Mouse (Mus musculus) ovary, adult 18-20 months (tissue): ENCODE measurements around the gene Cdh1.
A peak's percentile ranks its signal among the peaks of the same experiment; 100 is the strongest.
"Not testable (repeated sequence)": the region's sequence is repeated elsewhere in the genome, so short reads cannot be mapped to it uniquely, and the experiment has no call there.

Source experiments
- DNase-seq: peaks from one replicate; pipeline ENCODE4 v3.0.0; 2022; ENCODE audit warnings: low spot score, mixed read lengths

The Cdh1 gene

DNA sequence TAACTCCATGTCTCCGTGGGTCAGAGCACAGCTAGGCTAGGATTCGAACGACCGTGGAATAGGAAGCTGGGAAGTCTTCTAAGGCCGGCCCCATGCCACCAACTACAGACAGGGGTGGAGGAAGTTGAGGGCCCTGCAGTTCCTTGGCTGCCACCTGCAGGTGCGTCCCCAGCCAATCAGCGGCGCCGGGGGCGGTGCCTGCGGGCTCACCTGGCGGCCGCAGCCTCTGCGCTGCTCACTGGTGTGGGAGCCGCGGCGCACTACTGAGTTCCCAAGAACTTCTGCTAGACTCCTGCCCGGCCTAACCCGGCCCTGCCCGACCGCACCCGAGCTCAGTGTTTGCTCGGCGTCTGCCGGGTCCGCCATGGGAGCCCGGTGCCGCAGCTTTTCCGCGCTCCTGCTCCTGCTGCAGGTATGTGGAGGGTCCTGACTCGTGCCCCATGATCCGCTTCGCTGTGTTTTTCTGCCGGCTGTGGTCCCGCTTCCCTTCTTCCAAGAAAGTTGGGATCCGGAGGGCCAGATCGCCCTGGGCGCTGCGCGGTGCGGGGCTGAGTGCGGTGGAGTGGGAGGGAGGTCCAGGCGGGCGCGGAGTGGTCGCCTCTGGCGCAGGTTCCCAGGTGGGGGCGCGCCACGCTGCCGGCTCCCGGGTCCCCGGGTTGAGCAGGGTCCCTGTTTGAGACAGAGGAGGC, at the start of gene Cdh1:
TSS of gene Cdh1 (plus strand) at position 221 of the 689 bp plus-strand sequence.
- peak; percentile 51 for DNase-seq

DNA sequence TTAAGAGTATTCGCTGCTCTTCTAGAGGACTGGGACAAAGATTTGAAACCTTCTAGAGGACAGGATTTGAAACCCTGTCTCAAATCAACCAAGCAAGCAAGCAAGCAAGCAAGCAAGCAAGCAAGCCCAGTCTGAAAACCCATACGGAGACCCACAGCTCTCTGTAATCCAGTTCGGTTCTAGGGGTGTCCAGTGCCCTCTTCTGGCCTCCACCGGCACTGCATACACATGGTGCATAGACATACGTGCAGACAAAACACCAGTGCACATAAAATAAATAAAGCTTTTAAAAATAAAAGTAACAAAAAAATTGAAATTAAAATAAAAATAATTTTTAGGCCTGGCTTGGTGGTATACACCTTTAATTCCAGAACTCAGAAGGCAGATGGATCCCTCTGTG, 49.1 kb upstream of the Cdh1 start:
- DNase-seq = no peak

DNA sequence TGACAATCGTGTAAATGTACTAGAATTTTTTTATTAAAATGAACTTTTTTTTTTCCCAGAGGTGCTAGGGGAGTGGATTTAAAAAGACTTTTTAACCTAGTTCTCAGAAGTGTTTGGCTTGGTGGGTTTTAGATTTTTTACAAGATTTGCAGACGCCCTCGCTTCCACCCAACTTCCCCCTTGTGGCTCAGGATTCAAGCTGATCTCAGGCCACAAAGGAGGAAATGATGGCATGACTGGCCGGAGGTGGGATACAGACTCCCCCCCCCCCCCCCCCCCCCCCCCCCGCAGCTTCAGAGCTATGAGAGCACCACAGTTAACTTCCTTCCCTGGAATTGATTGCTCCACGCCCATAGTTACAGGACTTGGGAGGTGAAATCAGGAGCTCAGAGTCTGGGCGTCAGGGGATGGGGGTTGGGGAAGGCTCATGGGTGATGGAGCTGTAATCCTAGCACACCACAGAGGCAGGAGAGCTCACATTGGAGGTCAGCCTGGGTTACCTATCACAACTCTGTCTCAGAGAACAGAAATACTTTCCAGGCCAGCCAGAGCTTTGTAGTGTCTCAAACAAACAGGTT, 47.0 kb upstream of the Cdh1 start:
- no peak for DNase-seq

DNA sequence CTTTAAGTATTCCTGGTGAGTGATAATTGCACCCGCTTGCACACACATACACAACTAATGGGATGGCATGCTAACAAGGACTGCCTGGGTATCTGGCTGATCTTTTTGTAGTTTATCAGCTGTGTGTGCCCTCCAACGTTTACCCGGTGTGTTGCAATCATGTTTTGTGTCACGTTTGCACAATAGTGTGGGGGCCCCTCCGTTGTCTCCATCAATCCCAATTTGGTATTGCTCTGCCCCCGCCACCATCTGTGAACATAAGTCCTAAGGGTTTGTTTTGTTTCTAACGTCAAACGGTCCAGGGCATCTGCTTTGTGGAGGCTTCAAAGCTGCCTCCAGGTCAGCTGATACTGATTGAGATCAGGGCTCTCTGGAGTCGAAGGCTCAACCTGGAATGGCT, 43.3 kb upstream of the Cdh1 start:
- no peak for DNase-seq

DNA sequence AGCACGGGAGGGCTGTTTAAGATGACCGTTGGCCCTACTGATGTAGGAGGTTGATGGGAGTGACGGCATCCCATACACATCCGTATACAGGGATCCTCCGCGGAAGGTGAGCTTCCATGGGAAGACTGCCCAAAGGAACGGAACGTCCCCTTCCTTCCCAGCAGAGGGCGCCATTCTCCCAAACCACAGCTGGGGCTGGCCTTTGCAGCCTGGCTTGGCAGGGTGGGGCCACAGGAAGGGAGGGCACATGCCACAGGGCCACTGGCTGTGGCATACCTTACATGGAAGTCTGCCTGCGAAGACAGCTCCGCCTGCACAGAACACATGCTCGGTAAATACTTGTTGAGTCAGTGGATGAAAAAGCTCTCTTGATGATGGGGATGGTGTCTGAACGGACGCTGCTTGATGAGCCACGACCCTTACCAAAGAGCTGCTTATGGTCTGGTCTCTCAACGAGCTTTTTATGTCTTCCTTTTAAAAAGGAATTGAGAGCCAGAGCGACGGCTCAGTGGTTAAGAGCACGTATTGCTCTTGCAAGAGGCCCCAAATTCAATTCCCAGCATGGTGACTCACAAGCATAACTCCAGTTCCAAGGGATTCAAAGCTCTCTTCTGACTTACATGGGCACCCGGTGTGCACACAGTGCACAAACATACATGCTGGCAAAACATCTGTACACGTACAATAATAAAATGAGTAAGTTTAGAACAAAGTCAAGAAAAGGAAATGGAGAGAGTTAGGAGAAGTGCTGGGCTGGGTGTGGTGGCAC, 41.9 kb upstream of the Cdh1 start:
- DNase-seq = peak; percentile 60

DNA sequence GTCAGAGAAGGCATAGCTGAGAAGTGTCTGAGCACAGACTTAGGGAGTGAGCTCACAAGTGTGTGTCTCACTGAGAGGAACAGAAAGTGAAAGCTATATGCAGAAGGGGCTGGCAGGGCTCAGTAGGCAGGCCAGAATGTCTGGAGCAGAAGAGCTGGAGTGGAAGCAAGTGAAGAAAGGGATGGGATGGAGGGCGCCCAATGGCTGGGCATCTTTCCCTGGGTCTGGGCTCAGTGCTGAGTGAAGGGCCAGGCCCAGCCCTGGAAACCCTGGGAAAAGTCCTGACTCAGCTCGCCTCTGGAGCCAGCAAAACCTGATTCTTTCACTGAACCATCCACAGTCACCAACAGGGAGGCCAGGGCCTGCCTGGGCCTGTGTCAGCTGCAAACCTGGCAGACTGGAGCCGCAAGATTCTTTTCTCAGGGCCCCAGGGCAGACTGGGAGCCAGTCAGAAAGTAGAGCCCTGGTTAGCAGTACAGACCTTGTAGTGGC, 39.4 kb upstream of the Cdh1 start:
- DNase-seq = no peak

DNA sequence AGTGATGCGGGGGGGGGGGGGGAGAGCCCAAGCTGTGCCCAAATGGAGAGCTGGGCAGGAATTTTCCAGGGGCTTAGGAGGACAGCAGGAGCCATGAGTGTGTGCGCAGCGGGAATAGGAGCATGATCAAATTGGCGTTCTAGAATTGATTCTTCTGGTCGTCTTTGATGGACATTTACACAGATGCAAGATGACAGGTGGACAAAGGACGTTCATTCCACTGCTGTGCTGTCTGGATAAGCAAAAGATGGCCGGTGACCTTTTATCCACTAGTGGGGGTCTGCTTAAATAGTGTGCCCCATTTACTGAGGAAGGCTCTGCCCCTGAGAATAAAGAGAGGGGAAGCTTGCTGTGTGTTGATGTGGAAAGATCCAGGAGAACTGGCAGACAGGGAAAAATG, 34.1 kb upstream of the Cdh1 start:
- DNase-seq = no peak

DNA sequence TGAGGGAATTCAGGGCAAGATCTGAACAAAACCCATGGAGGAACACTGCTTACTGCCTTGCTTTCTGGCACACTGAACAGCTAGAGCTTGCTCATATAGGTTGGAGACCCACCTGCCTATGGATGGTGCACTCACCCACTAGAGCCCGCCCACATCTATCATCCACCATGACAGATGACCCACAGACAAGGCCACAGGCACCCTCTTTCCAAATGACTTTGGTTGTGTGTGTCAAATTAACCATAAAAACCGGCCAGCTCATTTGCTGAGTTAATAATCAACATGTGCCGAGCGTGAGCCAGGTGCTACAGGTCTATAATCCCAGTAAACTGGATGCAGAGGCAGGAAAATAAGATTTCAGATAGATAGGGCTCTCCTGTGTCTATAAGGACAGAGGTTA, 32.8 kb upstream of the Cdh1 start:
- DNase-seq = no peak

DNA sequence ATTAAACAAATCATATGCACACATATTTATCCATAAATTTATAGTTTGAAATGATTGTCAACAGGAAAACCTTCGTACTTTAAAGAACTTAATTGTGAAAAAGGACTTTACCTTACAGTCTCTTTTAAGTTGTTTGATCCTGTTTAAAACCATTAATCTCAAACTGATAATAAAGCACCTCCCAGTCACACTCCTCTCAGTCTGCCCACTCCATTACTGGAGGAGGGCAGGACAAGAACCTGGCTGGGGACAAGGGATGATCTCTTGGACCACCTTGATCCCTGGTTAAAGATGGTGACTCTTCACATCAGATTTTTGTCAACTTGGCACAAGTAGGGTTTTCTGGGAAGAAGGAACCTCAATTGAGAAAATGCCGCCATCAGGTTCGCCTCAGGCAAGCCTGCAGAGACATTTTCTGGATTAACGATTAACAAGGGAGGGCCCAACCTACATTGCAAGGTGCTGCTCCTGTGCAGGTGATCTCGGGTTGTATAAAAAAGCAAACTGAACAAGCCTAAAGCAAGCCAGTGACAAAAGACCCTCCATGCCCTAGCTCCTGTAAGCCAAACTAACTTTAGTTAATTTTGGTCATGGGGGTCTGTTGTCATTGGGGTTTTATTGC, 31.5 kb upstream of the Cdh1 start:
- DNase-seq = no peak

DNA sequence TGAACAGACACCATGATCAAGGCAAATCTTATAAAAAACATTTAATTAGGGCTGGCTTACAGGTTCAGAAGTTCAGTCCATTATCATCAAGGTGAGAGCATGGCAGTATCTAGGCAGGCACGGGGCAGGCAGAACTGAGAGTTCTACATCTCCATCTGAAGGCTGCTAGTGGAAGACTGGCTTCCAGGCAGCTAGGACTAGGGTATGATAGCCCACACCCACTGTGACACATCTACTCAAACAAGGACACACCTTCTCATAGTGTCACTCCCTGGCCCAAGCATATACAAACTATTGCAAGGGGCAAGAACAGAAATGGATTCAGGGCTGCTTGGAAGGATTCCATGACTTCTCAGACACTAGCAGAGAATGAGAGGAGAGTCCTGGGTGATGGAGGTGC, 31.0 kb upstream of the Cdh1 start:
- DNase-seq = not testable (repeated sequence)

DNA sequence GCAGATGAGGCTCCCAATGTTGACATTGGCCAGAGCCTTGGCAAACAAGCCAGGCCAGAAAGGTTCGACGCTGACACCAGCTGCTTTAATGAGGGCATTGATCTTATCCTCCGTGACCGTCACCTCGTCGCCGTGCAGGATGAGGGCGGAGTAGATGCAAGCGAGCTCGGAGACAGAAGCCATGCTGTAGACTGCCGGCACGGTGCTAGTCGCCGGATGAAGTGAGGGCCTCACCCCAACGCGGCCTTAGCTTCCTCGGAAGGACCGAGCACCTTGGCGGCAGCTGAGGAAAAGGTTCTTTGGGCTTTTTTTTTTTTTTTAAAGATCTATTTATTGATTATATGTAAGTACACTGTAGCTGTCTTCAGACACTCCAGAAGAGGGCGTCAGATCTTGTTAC, 30.0 kb upstream of the Cdh1 start, which contains the start of gene Gm10073:
TSS of gene Gm10073 (minus strand) at position 294 of the 400 bp plus-strand sequence.
- DNase-seq = not testable (repeated sequence)

DNA sequence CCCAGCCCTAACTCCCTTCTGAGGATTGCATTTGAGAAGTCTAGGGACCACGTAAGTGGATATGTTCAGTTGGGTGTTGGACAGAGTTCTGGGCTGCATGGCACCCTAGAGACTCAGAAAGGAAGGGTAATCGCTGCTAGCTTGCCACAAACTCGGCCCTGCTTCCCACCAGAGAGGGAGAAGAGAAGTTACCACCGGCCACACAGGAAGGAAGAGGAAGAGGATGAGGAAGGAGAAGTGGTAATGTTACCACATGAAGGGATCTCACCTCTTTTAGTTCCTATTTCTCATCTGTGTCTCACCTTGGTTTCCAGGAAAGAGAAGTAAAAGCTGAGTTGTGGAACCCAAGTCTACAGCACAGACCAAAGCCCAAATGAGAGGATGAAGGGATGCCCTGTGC, 28.9 kb upstream of the Cdh1 start:
- DNase-seq = no peak

DNA sequence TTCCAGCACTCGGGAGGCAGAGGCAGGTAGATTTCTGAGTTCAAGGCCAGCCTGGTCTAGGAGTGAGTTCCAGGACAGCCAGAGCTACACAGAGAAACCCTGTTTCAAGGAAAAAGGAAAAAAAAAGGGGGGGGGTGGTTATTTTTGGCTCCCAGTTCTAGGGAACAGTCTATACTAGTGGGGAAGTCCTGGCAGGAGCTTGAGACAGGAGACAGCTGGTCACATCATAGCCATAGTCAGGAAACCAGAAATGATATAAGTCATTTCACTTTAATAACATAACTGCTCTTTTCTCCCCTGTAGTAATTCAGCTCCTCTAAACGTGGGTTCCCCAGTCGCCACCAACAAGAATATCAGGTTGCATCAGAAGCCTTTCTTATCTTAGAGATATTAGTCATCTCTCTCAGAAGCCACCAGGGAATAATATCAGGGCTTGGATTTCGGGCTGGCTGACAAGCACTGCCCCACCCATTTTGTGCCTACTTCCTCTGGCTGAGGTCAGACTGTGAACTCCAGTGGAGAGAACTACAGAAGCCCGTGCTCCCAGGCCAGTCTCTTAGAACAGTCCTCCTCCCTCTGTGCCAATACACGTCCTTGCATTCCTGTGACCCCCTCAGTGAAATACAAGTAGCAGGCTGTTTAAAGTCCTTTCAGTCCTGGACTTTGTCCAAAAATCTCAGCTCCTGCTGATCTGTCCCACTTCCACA, 26.1 kb upstream of the Cdh1 start:
- no peak for DNase-seq

DNA sequence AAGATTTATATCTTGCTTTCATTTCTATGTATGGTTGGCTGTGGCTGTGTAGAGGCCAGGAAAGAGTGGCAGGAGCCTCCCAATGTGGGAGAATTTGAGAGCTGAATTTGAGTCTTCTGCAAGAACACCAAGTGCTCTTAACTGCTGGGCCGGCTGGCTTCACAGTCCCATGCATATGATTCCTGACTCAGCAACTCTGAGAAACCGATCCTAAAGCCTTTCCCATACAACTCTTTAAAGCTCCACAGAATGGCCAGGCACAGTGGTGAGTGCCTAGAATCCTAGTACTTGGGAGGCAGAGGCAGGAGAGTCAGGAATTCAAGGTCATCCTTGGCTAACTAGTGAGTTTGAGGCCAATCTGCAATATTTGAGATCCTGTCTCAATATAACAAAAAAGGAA, 23.6 kb upstream of the Cdh1 start:
- DNase-seq = no peak

DNA sequence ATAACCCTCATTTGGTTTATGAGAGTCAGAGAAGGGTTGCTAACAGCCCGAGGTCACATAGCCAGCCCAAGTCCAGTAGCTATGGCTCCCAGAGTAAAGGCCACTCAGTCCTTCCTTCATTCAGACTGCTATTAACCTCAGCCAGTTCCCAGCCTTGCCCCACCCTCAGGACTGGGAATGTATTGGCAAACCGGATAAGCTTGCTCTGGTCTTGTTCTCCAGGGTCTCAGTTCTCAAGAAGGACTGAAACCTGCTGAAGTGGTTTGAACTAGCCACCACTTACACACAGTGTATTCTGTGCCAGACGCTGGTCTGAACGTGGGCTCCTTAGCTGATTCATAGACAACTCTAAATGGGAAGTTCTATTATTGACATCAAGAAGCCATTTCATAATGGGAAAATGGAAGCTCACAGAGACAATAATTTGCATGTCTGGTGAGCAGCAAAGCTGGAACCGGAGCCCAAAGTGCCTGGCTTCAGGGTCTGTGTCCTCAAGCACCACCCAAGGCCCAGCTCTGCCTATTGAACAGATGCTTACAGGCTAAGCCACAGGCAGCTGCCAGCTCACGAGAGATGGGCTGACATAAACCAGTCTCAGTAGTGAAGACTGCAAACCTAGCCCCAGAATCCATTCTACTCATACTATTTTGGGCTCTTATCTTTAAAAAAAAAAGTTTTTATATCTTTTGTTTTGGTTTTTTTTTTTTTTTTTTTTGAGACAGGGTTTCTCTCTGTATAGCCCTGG, 21.6 kb upstream of the Cdh1 start:
- DNase-seq = no peak

DNA sequence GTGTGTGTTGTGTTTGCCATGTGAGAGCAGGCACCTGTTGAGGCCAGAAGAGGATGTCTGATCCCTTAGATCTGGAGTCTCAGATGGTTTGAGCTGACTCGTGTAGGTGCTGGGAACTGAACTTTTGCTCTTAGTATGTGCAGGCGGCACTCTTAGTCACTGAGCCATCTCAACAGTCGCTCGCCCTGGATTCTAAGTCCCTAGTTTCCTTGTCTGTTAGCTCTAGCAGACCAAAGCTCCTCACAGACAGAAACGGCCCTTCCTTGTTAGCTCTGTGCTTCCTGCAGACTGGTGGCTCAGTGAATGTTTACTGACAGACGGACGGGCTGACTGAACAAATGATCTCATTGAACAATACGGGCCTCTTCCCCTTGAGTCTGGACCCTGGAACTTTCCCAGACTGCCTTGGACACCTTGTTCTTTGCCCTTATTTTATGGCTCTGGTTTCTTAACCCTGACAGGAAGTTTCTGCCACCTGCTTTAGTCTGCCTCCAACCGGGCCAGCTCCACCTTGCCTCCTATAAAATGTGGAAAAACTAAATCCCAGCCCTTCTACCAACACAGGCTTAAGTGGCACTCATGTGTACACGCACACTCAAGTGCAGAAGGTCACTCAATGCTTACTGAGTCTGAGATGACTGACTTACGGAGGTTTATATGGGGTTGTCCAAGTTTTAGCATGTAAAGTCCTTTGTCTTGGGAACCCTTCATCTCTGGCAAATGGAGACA, 18.0 kb upstream of the Cdh1 start:
- DNase-seq = no peak

DNA sequence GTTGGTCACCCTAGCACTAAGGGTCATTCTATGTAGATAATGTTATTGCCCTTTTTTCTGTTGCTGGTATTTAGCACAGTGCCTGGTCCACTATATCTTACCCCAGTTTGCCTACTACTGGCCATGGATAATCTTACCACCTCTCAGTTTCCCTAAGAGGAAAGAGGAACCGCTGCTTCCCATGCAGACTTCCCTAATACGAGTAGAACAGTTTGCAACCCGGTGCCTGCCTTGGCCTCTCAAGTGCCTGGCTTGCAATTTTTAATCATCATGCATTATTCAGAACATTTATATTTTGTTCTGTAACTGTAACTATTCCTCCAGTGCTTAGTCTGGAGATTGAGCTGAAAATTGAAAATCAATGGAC, 17.5 kb upstream of the Cdh1 start:
- no peak for DNase-seq

DNA sequence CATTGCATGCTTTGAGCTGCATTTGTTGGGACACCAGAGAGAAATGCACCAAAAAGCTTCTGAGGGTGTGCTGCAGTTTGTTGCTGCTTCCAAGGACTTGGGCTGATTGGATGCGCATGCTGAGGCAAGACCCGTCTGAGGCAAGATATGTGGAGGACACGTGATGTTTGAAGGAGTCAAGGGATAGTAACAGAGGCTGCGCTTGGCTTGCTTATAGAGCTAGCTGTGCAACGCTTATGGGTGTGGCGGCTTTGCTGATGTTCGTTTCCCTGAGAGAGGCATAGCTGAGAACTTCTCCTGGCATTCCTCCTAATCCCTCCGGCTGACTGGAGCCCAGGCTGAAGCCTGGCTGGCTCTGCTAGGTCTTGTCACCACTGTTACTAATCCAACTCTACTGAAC, 16.3 kb upstream of the Cdh1 start:
- DNase-seq = no peak

DNA sequence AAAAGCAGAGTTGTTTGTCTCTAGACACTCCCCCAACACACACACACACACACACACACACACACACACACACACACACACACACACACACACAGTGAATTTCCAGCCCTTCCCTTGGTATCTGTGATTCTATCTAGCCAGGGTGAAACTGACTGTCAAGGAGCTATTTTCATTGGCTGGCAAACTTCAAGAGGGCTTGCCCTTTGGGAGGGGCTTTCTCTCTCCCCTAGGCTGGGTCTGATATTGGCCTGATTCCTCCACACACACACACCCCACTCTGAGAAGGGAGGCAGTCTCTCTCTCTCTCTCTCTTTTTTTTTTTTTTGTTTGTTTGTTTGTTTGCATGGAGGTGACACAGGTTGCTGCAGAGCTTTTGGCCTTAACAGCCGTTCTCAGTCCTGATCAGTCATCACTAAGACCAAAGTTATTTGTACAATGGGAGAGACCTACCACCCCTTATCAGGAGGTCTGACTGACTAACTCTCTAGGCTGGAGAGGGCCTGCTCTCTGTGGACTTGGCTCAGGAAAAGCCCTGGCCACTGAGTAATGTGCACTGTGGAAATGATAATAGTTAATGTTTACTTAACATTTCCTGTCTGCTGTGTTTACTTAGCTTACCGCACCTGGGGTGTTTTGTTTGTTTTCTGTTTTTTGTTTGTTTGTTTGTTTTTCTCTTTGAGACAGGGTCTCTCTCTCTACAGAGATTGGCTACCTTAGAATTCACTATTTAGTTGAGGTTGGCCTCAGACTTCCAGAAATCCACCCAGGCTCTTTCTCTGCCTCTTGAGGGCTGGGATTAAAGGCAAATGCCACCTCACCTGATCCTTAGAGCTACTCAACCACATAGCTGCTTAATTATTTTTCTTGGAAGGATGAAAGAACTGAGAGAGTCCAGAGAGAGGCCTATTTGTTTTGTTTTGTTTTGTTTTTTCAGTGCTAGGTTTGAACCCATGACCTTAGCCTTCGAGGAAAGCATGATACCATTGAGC, 14.4 kb upstream of the Cdh1 start:
- DNase-seq = no peak
